Mouse (Mus musculus): ENCODE data around the gene Pole3. TPM values are rescaled to one million over a fixed set of nuclear protein-coding genes. Genes with fewer than 3 reads are reported as not detected.

Gene Pole3
- total and polyA plus RNA-seq, 2 experiments from 2014 or later: 19.0 to 70.0 TPM

DNA sequence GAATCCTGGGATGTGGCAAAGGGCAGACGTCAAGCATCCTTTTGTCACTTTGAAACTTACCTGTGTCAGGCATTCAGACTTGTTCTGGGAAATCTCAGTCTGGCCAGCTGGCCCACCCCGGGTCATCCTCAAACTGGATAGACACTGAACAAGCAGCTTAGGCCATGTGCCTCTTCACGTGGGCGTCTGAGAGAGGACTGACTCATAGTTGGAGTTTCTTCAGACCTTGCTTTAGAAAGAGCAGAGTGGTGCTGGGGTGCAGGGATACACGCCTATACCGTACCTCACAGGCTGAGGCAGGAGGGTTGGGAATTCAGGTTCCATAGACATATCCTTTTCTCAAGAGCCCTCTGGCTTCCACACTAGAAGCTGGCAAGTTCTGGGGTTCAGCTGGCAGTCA lies 18.9 kb upstream of the Pole3 start:
- no peak for TF ChIP-seq CTCF (IDR thresholded peaks at IDR 0.05; ENCODE audit: low read depth)
- Histone ChIP-seq H3K27ac (no peak overlapping the region), H3K4me1 (ENCODE audit: insufficient read depth, low read length) (no peaks in the 10 kb centered on the region), H3K4me3 (ENCODE audit: low read length) (no peak overlapping the region), H3K9me3 (ENCODE audit: low read length) (no peaks in the 10 kb centered on the region), H3K27me3 (ENCODE audit: insufficient read depth, low read length) (no peaks in the 10 kb centered on the region), H3K4me2 (ENCODE audit: low read depth, low read length) (no peak overlapping the region), H3K9ac (replicated peaks; ENCODE audit: low read length) (no peak overlapping the region), H3K36me3 (ENCODE audit: insufficient read depth, low read length) (no peaks in the 10 kb centered on the region)
- 92% methylated on average over 6 of the region's 6 CpGs for WGBS
- no peak for ATAC-seq
- no peak for DNase-seq (ENCODE audit: low spot score)

GRCm38 (mm10) chr4:62541802-62542201 lies 16.9 kb upstream of the Pole3 start:
- H3K4me1 ChIP-seq (ENCODE audit: insufficient read depth, low read length): no peaks in the 10 kb centered on the region
- TF ChIP-seq CTCF (IDR thresholded peaks at IDR 0.05; ENCODE audit: low read depth): no peak
- H3K4me2 ChIP-seq (ENCODE audit: low read depth, low read length): no peak overlapping the region
- H3K9ac ChIP-seq (replicated peaks; ENCODE audit: low read length): no peak overlapping the region
- no peak overlapping the region for H3K4me3 ChIP-seq (ENCODE audit: low read length)
- peak; percentile 61 for ATAC-seq
- DNase-seq (ENCODE audit: low spot score): peak; percentile 53
- H3K36me3 ChIP-seq (ENCODE audit: insufficient read depth, low read length): no peaks in the 10 kb centered on the region
- WGBS: 53% methylated on average over 3 of the region's 3 CpGs
- no peaks in the 10 kb centered on the region for H3K9me3 ChIP-seq (ENCODE audit: low read length)
- H3K27ac ChIP-seq: no peak overlapping the region
- no peaks in the 10 kb centered on the region for H3K27me3 ChIP-seq (ENCODE audit: insufficient read depth, low read length)

- WGBS: 72% methylated on average over 6 of the region's 6 CpGs
- no peak for TF ChIP-seq CTCF (IDR thresholded peaks at IDR 0.05; ENCODE audit: low read depth)
- H3K9ac ChIP-seq (replicated peaks; ENCODE audit: low read length): no peak overlapping the region
- no peaks in the 10 kb centered on the region for H3K4me1 ChIP-seq (ENCODE audit: insufficient read depth, low read length)
- H3K27ac ChIP-seq: no peak overlapping the region
- H3K27me3 ChIP-seq (ENCODE audit: insufficient read depth, low read length): no peaks in the 10 kb centered on the region
- no peak for DNase-seq (ENCODE audit: low spot score)
- ATAC-seq: no peak
- H3K36me3 ChIP-seq (ENCODE audit: insufficient read depth, low read length): no peaks in the 10 kb centered on the region
- H3K4me3 ChIP-seq (ENCODE audit: low read length): no peak overlapping the region
- H3K4me2 ChIP-seq (ENCODE audit: low read depth, low read length): no peak overlapping the region
- H3K9me3 ChIP-seq (ENCODE audit: low read length): no peaks in the 10 kb centered on the region
Observed at GRCm38 (mm10) chr4:62533729-62534128, 8.9 kb upstream of the Pole3 start.

GRCm38 (mm10) chr4:62527655-62528054 lies 2.8 kb upstream of the Pole3 start:
- no peaks in the 10 kb centered on the region for H3K36me3 ChIP-seq (ENCODE audit: insufficient read depth, low read length)
- 85% methylated on average over 4 of the region's 4 CpGs for WGBS
- TF ChIP-seq CTCF (IDR thresholded peaks at IDR 0.05; ENCODE audit: low read depth): no peak
- H3K9me3 ChIP-seq (ENCODE audit: low read length): no peaks in the 10 kb centered on the region
- no peak overlapping the region for H3K4me3 ChIP-seq (ENCODE audit: low read length)
- DNase-seq (ENCODE audit: low spot score) (no peak), ATAC-seq (no peak)
- H3K27me3 ChIP-seq (ENCODE audit: insufficient read depth, low read length): no peaks in the 10 kb centered on the region
- H3K4me1 ChIP-seq (ENCODE audit: insufficient read depth, low read length): 0 out of 2 replicates have a peak, but pooled peaks cover 7% of the 10 kb centered on the region
- H3K9ac ChIP-seq (replicated peaks; ENCODE audit: low read length): no peak overlapping the region
- H3K27ac ChIP-seq: no peak overlapping the region
- no peak overlapping the region for H3K4me2 ChIP-seq (ENCODE audit: low read depth, low read length)

GRCm38 (mm10) chr4:62526256-62526655 lies 1.4 kb upstream of the Pole3 start:
- no peak for TF ChIP-seq CTCF (IDR thresholded peaks at IDR 0.05; ENCODE audit: low read depth)
- Histone ChIP-seq H3K4me1 (ENCODE audit: insufficient read depth, low read length) (0 out of 2 replicates have a peak, but pooled peaks cover 7% of the 10 kb centered on the region), H3K27me3 (ENCODE audit: insufficient read depth, low read length) (no peaks in the 10 kb centered on the region), H3K4me2 (ENCODE audit: low read depth, low read length) (no peak overlapping the region), H3K36me3 (ENCODE audit: insufficient read depth, low read length) (no peaks in the 10 kb centered on the region), H3K27ac (no peak overlapping the region), H3K9ac (replicated peaks; ENCODE audit: low read length) (no peak overlapping the region), H3K9me3 (ENCODE audit: low read length) (no peaks in the 10 kb centered on the region), H3K4me3 (ENCODE audit: low read length) (no peak overlapping the region)
- DNase-seq (ENCODE audit: low spot score) (no peak), ATAC-seq (no peak)
- 69% methylated on average over 2 of the region's 2 CpGs for WGBS

- Histone ChIP-seq H3K9me3 (ENCODE audit: low read length) (no peaks in the 10 kb centered on the region), H3K27me3 (ENCODE audit: insufficient read depth, low read length) (no peaks in the 10 kb centered on the region), H3K4me2 (ENCODE audit: low read depth, low read length) (peak overlapping the region; percentile 92), H3K27ac (no peak overlapping the region), H3K4me3 (ENCODE audit: low read length) (peak overlapping the region; percentile 82), H3K9ac (replicated peaks; ENCODE audit: low read length) (peak overlapping the region; percentile 85; the same call in 1 of the 2 replicates), H3K36me3 (ENCODE audit: insufficient read depth, low read length) (no peaks in the 10 kb centered on the region), H3K4me1 (ENCODE audit: insufficient read depth, low read length) (0 out of 2 replicates have a peak, but pooled peaks cover 7% of the 10 kb centered on the region)
- under 1% methylated on average over 10 of the region's 10 CpGs for WGBS
- ATAC-seq (no peak), DNase-seq (ENCODE audit: low spot score) (no peak)
- TF ChIP-seq CTCF (IDR thresholded peaks at IDR 0.05; ENCODE audit: low read depth): no peak
Observed at GRCm38 (mm10) chr4:62525489-62525811, 582 bp upstream of the Pole3 start.

DNA sequence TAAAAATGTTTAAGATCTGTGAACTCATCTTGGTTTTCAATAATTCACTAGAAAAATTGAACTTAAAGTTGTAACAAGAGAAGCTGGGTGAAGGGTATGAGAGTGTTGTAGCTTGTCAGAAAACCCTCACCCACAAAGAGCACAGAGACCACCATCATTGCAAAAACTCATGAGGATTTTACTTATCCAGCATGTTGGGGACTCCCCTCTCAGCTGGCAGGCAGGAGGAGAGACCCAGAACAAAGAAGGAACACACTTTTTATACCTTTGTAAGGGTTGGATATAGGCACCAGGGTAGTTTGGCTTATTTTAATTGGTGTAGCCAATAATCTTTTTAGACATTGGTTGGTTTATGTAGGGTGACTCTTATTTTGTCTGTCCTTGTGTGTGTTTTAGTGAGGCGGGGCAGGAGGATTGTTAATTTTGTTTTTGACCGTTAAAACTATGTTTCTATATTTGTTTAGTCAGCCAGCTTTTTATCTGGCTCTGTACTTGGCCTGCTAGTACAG lies 3.9 kb downstream of the Pole3 start:
- no peak for DNase-seq (ENCODE audit: low spot score)
- Histone ChIP-seq H3K4me1 (ENCODE audit: insufficient read depth, low read length) (0 out of 2 replicates have a peak, but pooled peaks cover 16% of the 10 kb centered on the region), H3K27ac (no peak overlapping the region), H3K27me3 (ENCODE audit: insufficient read depth, low read length) (no peaks in the 10 kb centered on the region), H3K9ac (replicated peaks; ENCODE audit: low read length) (no peak overlapping the region), H3K36me3 (ENCODE audit: insufficient read depth, low read length) (no peaks in the 10 kb centered on the region), H3K9me3 (ENCODE audit: low read length) (no peaks in the 10 kb centered on the region), H3K4me3 (ENCODE audit: low read length) (no peak overlapping the region), H3K4me2 (ENCODE audit: low read depth, low read length) (no peak overlapping the region)
- no peak for TF ChIP-seq CTCF (IDR thresholded peaks at IDR 0.05; ENCODE audit: low read depth)
- WGBS: 85% methylated on average over 2 of the region's 2 CpGs
- no peak for ATAC-seq
